Mouse (Mus musculus) forebrain, embryonic 12.5 days (tissue): ENCODE data around the gene Rasgef1b. TPM values are rescaled to one million over a fixed set of nuclear protein-coding genes. Genes with fewer than 3 reads are reported as not detected.

Source experiments
- ATAC-seq: fragments of 200-750 bp; cut with Nextera tagmentation; 2 replicates; pipeline ENCODE4 v1.8.0; 2017; ENCODE audit warnings: moderate TSS enrichment; ENCODE audit not compliant: low FRiP score
- H3K27ac ChIP-seq: fragments of 300-500 bp; sonication (generic); 2 replicates; pipeline ENCODE4 v1.5.1; 2016; ENCODE audit warnings: mild to moderate bottlenecking
- H3K27me3 ChIP-seq: fragments of 300-500 bp; sonication (generic); 2 replicates; pipeline ENCODE4 v1.6.1; 2016; ENCODE audit warnings: mild to moderate bottlenecking
- H3K36me3 ChIP-seq: fragments of 300-500 bp; sonication (generic); replicated peaks from 2 replicates; pipeline ENCODE4 v1.6.1; 2016; ENCODE audit warnings: mild to moderate bottlenecking
- H3K4me1 ChIP-seq: fragments of 300-500 bp; sonication (generic); 2 replicates; pipeline ENCODE4 v1.6.1; 2016
- H3K4me2 ChIP-seq: fragments of 300-500 bp; sonication (generic); 2 replicates; pipeline ENCODE4 v1.6.1; 2016; ENCODE audit warnings: mild to moderate bottlenecking, moderate library complexity
- H3K4me3 ChIP-seq: fragments of 300-500 bp; sonication (generic); replicated peaks from 2 replicates; pipeline ENCODE4 v1.5.1; 2016; ENCODE audit warnings: mild to moderate bottlenecking
- H3K9ac ChIP-seq: fragments of 300-500 bp; sonication (generic); 2 replicates; pipeline ENCODE4 v1.6.1; 2016; ENCODE audit warnings: mild to moderate bottlenecking
- H3K9me3 ChIP-seq: fragments of 300-500 bp; sonication (generic); 2 replicates; pipeline ENCODE4 v1.6.1; 2016
- WGBS: fragments of 180-500 bp; shearing (Covaris S2); methylation state at CpG from one replicate; pipeline ENCODE4 v1.1.7; 2016; 5-methylcytosine and 5-hydroxymethylcytosine counted together
- polyA plus RNA-seq: library from polyadenylated mRNA; unstranded; fragments of >200 nt; fragmentation: Nextera tagmentation; extraction: Ambion mirVana; gene quantifications from 2 replicates; pipeline ENCODE4 v1.2.1, GENCODE M21; 2016

Rasgef1b gene
- polyA plus RNA-seq, 1 experiment from 2014 or later: 36.6 TPM

DNA sequence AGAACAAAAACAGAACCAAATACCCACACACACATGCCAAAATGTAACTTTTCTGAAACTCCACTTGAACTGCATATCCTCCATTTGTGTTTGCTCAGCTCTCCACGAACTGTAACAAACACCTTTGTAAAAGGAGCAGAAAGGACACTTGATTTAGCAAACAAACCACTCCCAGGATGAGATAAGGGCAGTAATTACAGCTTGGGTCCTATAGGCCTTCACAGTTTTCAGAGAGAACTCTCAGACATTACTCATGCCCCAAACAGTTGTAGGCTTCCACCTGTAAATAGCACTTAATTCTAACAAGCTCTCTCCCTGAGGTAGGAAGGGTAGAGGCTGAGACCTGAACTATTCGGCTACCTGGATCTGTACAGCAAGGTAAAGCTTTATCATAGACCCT, 309.0 kb downstream of the Rasgef1b start:
- H3K27ac ChIP-seq: no peak overlapping the region
- H3K4me1 ChIP-seq: no peaks in the 10 kb centered on the region
- no peaks in the 10 kb centered on the region; the same call in 1 of the 2 replicates for H3K27me3 ChIP-seq
- WGBS: 75% methylated on average over 2 of the region's 2 CpGs
- H3K36me3 ChIP-seq: no peaks in the 10 kb centered on the region
- no peaks in the 10 kb centered on the region for H3K9me3 ChIP-seq
- no peak for ATAC-seq
- H3K9ac ChIP-seq: no peak overlapping the region
- H3K4me3 ChIP-seq: no peak overlapping the region
- H3K4me2 ChIP-seq: no peak overlapping the region

DNA sequence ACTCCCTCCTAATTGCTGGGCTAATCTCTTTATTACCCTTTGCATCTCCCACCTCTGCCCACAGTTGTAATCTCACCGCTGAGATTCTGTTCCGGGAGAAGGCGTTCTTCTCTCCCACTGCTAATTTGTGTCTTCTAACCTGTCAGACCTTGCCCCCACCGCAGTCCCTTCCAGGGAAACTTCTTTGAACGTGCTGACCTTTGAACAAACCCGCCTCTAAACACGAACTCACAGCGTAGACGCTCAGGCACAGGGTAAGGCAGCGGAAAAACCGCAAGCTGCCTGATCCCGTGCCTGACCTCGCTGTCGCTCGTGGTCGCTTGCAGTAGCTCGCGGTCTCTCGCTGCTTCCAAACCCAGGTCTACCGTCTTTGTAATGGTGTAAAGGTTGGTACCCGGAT, 312.0 kb downstream of the Rasgef1b start:
- 89% methylated on average over 21 of the region's 21 CpGs for WGBS
- Histone ChIP-seq H3K4me3 (no peak overlapping the region), H3K36me3 (no peaks in the 10 kb centered on the region), H3K9me3 (no peaks in the 10 kb centered on the region), H3K27me3 (no peaks in the 10 kb centered on the region; the same call in 1 of the 2 replicates), H3K4me1 (no peaks in the 10 kb centered on the region), H3K27ac (no peak overlapping the region), H3K9ac (no peak overlapping the region), H3K4me2 (no peak overlapping the region)
- ATAC-seq: no peak

DNA sequence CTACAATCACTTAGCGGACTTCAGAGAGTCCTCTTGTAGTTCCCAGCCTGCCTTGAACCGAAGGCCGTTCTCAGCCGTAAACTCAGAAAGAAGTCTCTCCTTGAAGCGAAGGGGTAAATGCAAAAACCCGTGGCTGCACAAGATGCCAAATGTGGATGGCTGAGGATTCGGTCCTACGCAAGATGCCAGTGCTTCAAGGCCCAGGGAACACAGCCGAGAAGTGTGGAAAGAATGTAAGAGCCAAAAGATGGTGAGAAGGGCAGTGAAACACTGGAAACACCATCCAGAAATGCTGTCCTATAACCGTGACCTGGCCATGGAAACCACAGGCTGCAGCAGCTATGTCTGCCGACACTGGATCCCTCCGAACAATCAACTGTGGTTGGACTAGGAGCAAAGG, 313.2 kb downstream of the Rasgef1b start:
- no peak overlapping the region for H3K4me2 ChIP-seq
- H3K36me3 ChIP-seq: no peaks in the 10 kb centered on the region
- H3K4me1 ChIP-seq: no peaks in the 10 kb centered on the region
- 92% methylated on average over 12 of the region's 12 CpGs for WGBS
- H3K27ac ChIP-seq: no peak overlapping the region
- H3K9me3 ChIP-seq: no peaks in the 10 kb centered on the region
- ATAC-seq: no peak
- H3K9ac ChIP-seq: no peak overlapping the region
- no peak overlapping the region for H3K4me3 ChIP-seq
- H3K27me3 ChIP-seq: no peaks in the 10 kb centered on the region; the same call in 1 of the 2 replicates

DNA sequence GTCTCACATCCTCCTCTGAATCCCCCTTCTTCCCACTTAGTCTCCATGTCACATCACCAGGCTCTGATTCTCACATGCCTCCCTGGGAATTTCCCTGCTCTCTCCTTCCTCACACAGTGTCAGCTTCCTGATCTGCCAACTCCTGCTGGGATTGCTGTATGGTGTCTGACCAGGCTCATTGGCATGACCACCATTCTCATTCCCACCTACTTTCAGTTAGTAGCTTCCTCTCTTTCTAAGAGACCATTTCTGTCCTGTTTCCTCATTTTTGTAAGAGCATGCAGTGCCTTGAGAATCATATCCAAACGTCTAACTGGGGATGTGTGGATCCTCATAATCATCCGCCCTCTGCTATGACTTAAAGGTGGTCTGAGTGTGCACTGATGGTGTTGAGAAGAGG, 313.8 kb downstream of the Rasgef1b start:
- Histone ChIP-seq H3K9me3 (no peaks in the 10 kb centered on the region), H3K4me1 (no peaks in the 10 kb centered on the region), H3K36me3 (no peaks in the 10 kb centered on the region), H3K27ac (no peak overlapping the region), H3K4me2 (no peak overlapping the region), H3K27me3 (no peaks in the 10 kb centered on the region; the same call in 1 of the 2 replicates), H3K9ac (no peak overlapping the region), H3K4me3 (no peak overlapping the region)
- ATAC-seq: no peak
- WGBS: 91% methylated on average over 2 of the region's 2 CpGs

DNA sequence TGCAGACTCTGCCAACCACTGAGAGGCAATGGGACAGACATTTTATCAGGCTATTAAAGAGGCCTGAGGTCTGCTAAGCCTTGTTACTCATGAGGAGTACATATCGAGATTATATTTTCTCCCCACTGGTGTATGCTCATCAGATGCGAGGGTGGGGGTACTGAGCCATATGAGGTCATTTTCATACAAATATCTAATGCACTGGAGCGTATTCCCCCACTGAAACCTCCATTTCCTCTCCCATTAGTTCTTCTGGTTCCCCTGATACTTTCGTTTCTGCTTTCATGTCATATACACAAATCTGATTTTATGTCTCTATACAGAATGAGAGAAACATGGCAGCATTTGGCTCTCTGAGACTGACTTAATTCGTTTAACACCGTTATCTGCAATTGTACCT, 314.6 kb downstream of the Rasgef1b start:
- Histone ChIP-seq H3K4me2 (no peak overlapping the region), H3K36me3 (no peaks in the 10 kb centered on the region)
- WGBS: 89% methylated on average over 6 of the region's 6 CpGs

DNA sequence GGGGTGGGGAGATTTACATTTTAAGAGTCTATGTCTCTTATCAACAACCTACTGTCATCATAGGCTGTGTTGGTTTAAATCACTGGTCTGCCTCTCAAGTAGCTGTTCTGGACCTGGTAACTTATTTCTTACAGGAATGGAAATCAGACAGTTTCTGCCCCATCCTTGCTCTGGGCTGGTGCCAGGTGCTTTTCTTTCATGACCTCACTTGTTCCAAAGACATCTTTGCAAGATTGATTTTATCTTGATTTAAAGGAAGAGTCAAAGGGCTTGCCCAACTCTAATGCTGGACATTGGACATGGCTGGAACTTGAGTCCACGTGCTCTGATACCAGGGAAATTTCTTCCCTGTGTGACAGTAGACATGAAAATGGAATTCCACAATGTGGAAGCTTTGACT, 315.0 kb downstream of the Rasgef1b start:
- no peak for ATAC-seq
- Histone ChIP-seq H3K9me3 (no peaks in the 10 kb centered on the region), H3K27ac (no peak overlapping the region), H3K4me2 (no peak overlapping the region), H3K36me3 (no peaks in the 10 kb centered on the region), H3K4me3 (no peak overlapping the region), H3K9ac (no peak overlapping the region), H3K4me1 (no peaks in the 10 kb centered on the region), H3K27me3 (no peaks in the 10 kb centered on the region; the same call in 1 of the 2 replicates)
- WGBS: 84% methylated on average over 1 of the region's 1 CpGs

More for the DNA sequence above, 314.6 kb downstream of the Rasgef1b start:
- Histone ChIP-seq H3K27ac (no peak overlapping the region), H3K4me3 (no peak overlapping the region), H3K4me1 (no peaks in the 10 kb centered on the region), H3K27me3 (no peaks in the 10 kb centered on the region; the same call in 1 of the 2 replicates), H3K9me3 (no peaks in the 10 kb centered on the region), H3K9ac (no peak overlapping the region)
- ATAC-seq: no peak

DNA sequence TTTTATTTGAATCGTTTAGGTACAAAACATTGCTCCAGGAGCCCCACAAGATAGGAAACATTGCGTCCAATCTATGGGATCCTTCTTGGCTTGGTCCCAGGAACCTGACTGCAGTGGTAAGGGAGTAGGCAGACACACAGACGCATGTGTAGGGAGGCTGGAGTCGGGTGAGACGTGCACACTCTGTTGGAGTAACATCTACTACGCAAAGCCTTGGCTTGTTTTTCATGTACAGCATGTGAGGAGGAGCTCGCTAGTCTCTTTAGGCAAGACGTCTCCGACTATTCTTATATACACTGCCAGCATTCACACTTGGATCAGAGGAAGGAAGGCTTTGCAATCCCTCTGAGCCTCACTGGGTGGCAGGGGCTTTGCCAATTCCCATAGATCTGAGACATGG, 315.5 kb downstream of the Rasgef1b start:
- Histone ChIP-seq H3K27me3 (no peaks in the 10 kb centered on the region; the same call in 1 of the 2 replicates), H3K4me3 (no peak overlapping the region), H3K27ac (no peak overlapping the region), H3K36me3 (no peaks in the 10 kb centered on the region), H3K4me1 (no peaks in the 10 kb centered on the region), H3K4me2 (no peak overlapping the region), H3K9ac (no peak overlapping the region), H3K9me3 (no peaks in the 10 kb centered on the region)
- no peak for ATAC-seq
- WGBS: 91% methylated on average over 9 of the region's 9 CpGs

DNA sequence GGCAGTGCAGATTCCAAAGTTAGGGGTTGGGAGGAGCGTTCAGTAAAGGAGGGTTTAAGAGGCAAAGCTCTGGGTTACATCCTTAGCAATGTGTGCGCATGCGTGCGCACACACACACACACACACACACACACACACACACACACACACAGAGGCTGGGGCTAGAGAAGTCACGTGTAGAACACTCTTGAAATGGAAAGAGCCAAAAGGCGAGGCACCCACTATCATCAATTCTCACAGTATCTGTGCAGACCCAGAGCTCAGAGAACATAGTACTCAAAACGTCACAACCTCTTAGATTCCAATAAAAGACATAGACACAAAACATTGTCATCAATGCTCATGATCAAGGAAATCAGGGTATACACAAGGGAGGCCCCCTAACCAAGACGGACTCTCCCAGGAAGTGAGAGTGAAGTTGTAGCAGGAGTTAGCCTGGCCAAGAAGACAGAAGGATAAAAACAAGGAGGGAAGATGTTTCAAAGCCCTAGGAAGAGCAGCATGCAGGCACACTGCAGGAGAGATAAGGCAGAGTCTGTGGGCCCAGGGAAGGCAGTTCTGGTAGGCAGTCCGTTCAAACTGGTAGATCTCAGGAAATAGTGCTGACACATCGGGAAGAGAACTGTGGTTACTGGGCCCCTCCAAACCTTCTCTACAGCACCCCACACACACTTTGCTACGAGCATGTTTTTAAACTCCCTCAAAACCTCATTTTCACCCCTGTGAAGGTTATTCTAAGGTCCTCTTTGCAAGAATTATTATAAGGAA, 324.3 kb downstream of the Rasgef1b start:
- no peaks in the 10 kb centered on the region for H3K36me3 ChIP-seq
- 0 out of 2 replicates have a peak, but pooled peaks cover 12% of the 10 kb centered on the region for H3K27me3 ChIP-seq
- H3K9me3 ChIP-seq: no peaks in the 10 kb centered on the region
- no peak overlapping the region for H3K4me2 ChIP-seq
- no peak overlapping the region for H3K4me3 ChIP-seq
- peaks cover 43% of the 10 kb centered on the region for H3K4me1 ChIP-seq
- no peak overlapping the region for H3K27ac ChIP-seq
- 89% methylated on average over 11 of the region's 11 CpGs for WGBS
- no peak overlapping the region for H3K9ac ChIP-seq
- ATAC-seq: no peak

DNA sequence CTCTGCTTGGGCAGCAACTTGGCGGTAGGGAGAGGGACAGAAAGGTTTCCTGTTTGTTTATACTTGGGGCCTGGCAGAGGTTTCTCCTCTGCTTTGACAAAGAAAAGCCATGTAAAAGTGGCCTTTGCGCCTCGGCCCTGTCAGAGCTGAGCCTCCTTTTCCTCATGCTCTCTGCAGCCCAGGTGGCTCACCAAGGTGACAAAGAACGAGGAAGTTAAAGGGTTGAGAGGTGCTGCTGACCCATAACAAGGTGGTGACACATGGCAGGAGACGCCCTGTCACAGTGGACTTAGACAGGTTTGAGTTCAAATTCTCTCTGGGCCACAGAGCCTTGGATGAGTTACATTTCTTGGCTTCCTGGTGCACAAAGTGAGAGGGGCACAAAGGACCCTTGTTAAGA, 325.5 kb downstream of the Rasgef1b start:
- Histone ChIP-seq H3K36me3 (no peaks in the 10 kb centered on the region), H3K4me3 (no peak overlapping the region), H3K9me3 (no peaks in the 10 kb centered on the region), H3K4me1 (peaks cover 48% of the 10 kb centered on the region), H3K27ac (0 out of 2 replicates have a peak overlapping the region, but pooled peaks have one; percentile 25), H3K27me3 (0 out of 2 replicates have a peak, but pooled peaks cover 12% of the 10 kb centered on the region), H3K4me2 (no peak overlapping the region), H3K9ac (no peak overlapping the region)
- WGBS: 75% methylated on average over 5 of the region's 5 CpGs
- ATAC-seq: no peak

DNA sequence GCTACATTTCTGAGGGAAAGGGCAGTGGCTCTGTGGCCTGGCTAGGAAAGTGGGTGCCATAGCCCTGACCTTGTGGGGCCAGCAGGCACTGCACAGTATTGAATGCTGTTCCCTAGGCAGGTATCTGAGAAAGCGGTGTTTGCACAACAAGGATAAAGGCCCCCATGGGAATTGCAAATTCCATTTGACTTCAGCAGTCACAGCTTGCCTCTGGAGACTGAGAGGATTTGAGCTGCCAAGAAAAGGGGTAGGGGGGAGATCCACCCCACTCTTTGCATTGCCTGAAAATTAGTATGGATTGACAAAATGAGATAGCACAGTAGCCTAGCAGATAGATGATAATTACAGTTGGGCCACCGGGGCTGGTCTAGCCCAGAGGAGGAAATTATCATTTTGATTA, 326.1 kb downstream of the Rasgef1b start:
- Histone ChIP-seq H3K27me3 (0 out of 2 replicates have a peak, but pooled peaks cover 12% of the 10 kb centered on the region), H3K27ac (peak overlapping the region; percentile 83)

DNA sequence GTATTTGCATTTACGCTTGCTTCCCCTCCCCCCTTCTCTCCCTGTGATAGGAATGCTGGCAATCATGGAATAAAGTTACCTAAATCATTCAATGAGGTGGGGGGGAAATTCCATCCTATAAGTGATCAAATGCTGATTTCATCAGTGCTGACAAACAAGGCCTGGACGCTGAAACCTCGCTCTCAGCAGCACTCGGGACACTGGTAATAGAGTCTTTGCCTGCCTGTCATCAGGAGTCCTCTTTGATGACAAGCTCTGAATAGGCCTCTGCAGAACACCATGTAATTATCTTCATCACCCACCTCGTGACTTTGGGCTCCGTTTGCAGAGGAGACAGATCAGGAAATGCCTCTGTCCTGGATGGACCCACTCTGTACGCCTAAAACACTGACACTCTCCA, 326.6 kb downstream of the Rasgef1b start:
- Histone ChIP-seq H3K27ac (peak overlapping the region; percentile 83), H3K4me1 (peaks cover 48% of the 10 kb centered on the region), H3K4me2 (peak overlapping the region; percentile 17; the same call in 1 of the 2 replicates), H3K36me3 (no peaks in the 10 kb centered on the region), H3K9ac (no peak overlapping the region), H3K9me3 (no peaks in the 10 kb centered on the region), H3K27me3 (0 out of 2 replicates have a peak, but pooled peaks cover 12% of the 10 kb centered on the region), H3K4me3 (no peak overlapping the region)
- WGBS: 10% methylated on average over 7 of the region's 7 CpGs
- peak; percentile 85 for ATAC-seq

More for the DNA sequence above, 326.1 kb downstream of the Rasgef1b start:
- Histone ChIP-seq H3K36me3 (no peaks in the 10 kb centered on the region), H3K4me2 (peak overlapping the region; percentile 17; the same call in 1 of the 2 replicates), H3K9ac (no peak overlapping the region), H3K4me1 (peaks cover 48% of the 10 kb centered on the region), H3K9me3 (no peaks in the 10 kb centered on the region), H3K4me3 (no peak overlapping the region)
- WGBS: 36% methylated on average over 2 of the region's 2 CpGs
- ATAC-seq: peak; percentile 47

DNA sequence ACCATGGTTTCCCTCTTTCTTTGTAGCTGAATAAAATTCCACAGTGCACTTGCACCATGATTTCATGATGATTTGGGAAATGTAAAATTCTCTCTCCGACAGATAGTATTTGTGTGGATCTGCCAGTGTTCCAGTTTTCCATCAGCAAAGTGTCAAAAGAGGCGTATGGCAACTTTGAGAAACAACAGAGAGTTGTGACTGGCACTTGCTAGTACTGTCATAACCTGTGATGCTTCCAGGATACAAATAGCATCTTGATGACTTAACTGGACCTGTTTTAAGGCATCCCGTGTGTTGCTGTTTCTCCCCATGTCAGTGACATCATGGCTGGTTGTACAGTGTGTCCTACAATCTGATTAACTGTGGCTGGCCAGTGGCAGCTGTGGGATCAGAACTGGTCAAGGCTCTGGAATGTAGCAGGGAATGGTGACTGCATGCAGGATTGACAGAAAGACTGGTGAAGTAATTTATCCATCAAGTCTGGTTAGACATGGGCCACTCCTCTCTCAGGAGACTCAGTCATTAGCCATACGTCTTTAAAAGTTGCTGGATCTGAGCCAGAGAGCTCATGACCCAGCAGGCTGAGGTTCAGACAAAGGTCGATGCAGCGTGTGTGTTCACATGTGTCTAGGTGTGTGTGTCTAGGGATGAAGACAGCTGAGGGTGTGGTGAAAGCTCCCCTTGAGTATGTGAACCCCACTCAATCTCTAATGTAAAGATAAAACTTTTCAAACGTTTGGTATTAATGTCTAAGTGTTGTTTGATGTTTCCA, 328.8 kb downstream of the Rasgef1b start:
- Histone ChIP-seq H3K4me1 (peaks cover 33% of the 10 kb centered on the region), H3K4me3 (no peak overlapping the region), H3K27me3 (0 out of 2 replicates have a peak, but pooled peaks cover 9% of the 10 kb centered on the region), H3K9ac (no peak overlapping the region), H3K27ac (no peak overlapping the region), H3K36me3 (no peaks in the 10 kb centered on the region), H3K4me2 (no peak overlapping the region), H3K9me3 (no peaks in the 10 kb centered on the region)
- WGBS: 72% methylated on average over 7 of the region's 7 CpGs
- ATAC-seq: no peak
